Mouse (Mus musculus): ENCODE measurements around the gene Rnf114. TPM values are rescaled to one million over a fixed set of nuclear protein-coding genes. Genes with fewer than 3 reads are reported as not detected.

Gene Rnf114
- total RNA-seq, 2 experiments from 2014 or later: 88.3 to 103 TPM

- no peak for DNase-seq (ENCODE audit: low spot score in 2 of 2)
Measured at GRCm38 (mm10) chr2:167562101-167562500, 69.7 kb downstream of the Rnf114 start.

- no peak for DNase-seq (ENCODE audit: low spot score in 2 of 2)
Measured at GRCm38 (mm10) chr2:167563035-167563434, 70.6 kb downstream of the Rnf114 start.

- no peak for DNase-seq (ENCODE audit: low spot score in 2 of 2)
Measured at GRCm38 (mm10) chr2:167563703-167564102, 71.3 kb downstream of the Rnf114 start.

- DNase-seq (ENCODE audit: low spot score in 2 of 2): no peak
Measured at GRCm38 (mm10) chr2:167564551-167565311, 72.3 kb downstream of the Rnf114 start.

GRCm38 (mm10) chr2:167565312-167565656 is 72.8 kb downstream of the Rnf114 start:
- no peak for DNase-seq (ENCODE audit: low spot score in 2 of 2)

GRCm38 (mm10) chr2:167565682-167566081 is 73.2 kb downstream of the Rnf114 start:
- DNase-seq (ENCODE audit: low spot score in 2 of 2): no peak

Other genes starting within 250 kb of the Rnf114 start
- gene B4galt5, start 143.5 kb upstream of the Rnf114 start, total RNA-seq (2021): 100 to 1,000 TPM in 1 of 2 experiments, 10 to 100 TPM in 1; 74.7 to 123 TPM
- 10 to 100 TPM; 32.6 to 33.1 TPM for gene Slc9a8, start 70.9 kb upstream of the Rnf114 start, total RNA-seq (2021)
- gene Spata2, start 242 bp downstream of the Rnf114 start, total RNA-seq (2021): 10 to 100 TPM; 41.1 to 42.8 TPM
- 1 to 10 TPM; 6.3 to 8.8 TPM for gene Snai1, start 45.5 kb downstream of the Rnf114 start, total RNA-seq (2021)
- gene Ube2v1, start 139.4 kb downstream of the Rnf114 start, total RNA-seq (2021): 100 to 1,000 TPM; 184 to 195 TPM
- gene Gm20431, start 168.9 kb downstream of the Rnf114 start, total RNA-seq (2021): 10 to 100 TPM; 11.6 to 15.2 TPM
- 100 to 1,000 TPM; 433 to 502 TPM for gene Cebpb, start 196.3 kb downstream of the Rnf114 start, total RNA-seq (2021)
- gene Tmem189, start 197.2 kb downstream of the Rnf114 start, total RNA-seq (2021): 10 to 100 TPM; 21.4 to 26.6 TPM